Mouse (Mus musculus) lung, adult 2 months (tissue): ENCODE data around the gene Fanca. TPM values are rescaled to one million over a fixed set of nuclear protein-coding genes. Genes with fewer than 3 reads are reported as not detected.

Source experiments
- DNase-seq: peaks from one replicate; pipeline ENCODE4 v3.0.0; 2022
- H3K4me1 ChIP-seq: fragments of 200-500 bp; 2 replicates; pipeline ENCODE4 v1.6.1; 2011; ENCODE audit warnings: low read length; ENCODE audit not compliant: control insufficient read depth, insufficient read depth
- H3K4me3 ChIP-seq: fragments of 200-500 bp; replicated peaks from 2 replicates; pipeline ENCODE3; 2011; ENCODE audit warnings: low read depth, mild to moderate bottlenecking, control low read depth, low read length; ENCODE audit errors: extremely low read depth
- CTCF ChIP-seq: fragments of 200-500 bp; IDR thresholded peaks from 2 replicates; pipeline ENCODE4 v1.5.1; 2011; ENCODE audit warnings: mild to moderate bottlenecking, low read length, control low read depth; ENCODE audit not compliant: insufficient read depth
- POLR2A ChIP-seq: fragments of 200-500 bp; IDR thresholded peaks from 2 replicates; pipeline ENCODE4 v1.6.1; 2011; ENCODE audit warnings: low read depth, mild to moderate bottlenecking, control low read depth, low read length, borderline replicate concordance; ENCODE audit errors: extremely low read depth
- WGBS: fragments of 180-500 bp; shearing (Covaris S2); methylation state at CpG from one replicate; pipeline ENCODE4 v1.1.7; 2018; 5-methylcytosine and 5-hydroxymethylcytosine counted together
- polyA plus RNA-seq: library from polyadenylated mRNA; depleted of rRNA; stranded (reverse); fragments of >200 nt; gene quantifications from 2 replicates; pipeline ENCODE4 v1.2.3, GENCODE M21; 2012

The Fanca gene
- polyA plus RNA-seq, 1 experiment, result 21.8 TPM

GRCm38 (mm10) chr8:123255170-123255569, 63.2 kb downstream of the Fanca start:
- DNase-seq, result no peak
- Histone ChIP-seq H3K4me1 (peaks cover 10% of the 10 kb centered on the region), H3K4me3 (peak overlapping the region; percentile 88)
- WGBS, result 64% methylated on average over 6 of the region's 6 CpGs
- TF ChIP-seq POLR2A (no peak), CTCF (no peak)

DNA sequence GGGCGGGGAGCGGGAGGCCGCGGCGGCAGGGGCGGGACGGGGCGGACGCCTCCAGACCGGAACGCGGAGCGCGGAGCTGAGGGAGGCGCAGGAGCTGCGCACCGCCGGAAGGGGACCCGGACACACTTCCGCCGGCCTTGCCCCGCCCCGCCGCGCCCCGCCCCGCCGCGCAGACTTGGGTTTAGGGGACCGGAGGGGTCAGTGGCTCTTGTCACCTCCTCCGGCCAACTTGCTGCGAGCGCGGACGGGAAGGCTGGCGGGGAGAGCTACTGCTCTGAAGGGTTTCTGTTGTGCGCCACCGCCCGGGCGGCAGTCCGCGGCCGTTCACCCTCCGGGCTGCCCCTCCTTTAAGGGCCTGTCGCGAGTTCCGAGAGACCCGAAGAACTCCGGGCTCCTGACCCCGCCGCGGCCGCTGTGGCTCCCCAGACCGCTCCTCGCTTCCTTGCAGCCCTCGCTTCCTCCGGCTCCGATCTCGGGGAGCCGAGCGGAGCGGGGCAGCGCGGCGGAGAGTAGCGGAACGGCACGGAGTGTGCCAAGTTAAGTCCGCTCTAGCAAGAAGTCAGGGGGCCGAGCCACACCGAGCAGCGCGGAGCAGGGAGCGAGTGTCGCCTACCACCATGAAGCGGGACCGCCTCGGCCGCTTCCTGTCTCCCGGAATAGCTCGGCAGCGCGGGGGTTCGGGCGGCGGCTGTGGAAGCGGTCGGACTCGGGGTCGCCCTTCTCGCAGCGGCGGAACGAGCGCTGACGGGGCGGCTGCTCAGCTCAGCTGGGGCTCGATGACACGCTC, 64.1 kb downstream of the Fanca start, which contains the start of the genes Zfp276 and Vps9d1:
TSS of gene Zfp276 (plus strand) at position 97 of the 787 bp plus-strand sequence.
TSS of gene Vps9d1 (minus strand) at position 250 of the 787 bp plus-strand sequence.
- DNase-seq, result peak; percentile 84
- TF ChIP-seq POLR2A (peak; percentile 53; the same call in 1 of the 2 replicates), CTCF (no peak)
- Histone ChIP-seq H3K4me1 (peaks cover 10% of the 10 kb centered on the region), H3K4me3 (peak within 1 kb of the TSS; percentile 88)
- under 1% methylated on average over 98 of the region's 99 CpGs for WGBS

DNA sequence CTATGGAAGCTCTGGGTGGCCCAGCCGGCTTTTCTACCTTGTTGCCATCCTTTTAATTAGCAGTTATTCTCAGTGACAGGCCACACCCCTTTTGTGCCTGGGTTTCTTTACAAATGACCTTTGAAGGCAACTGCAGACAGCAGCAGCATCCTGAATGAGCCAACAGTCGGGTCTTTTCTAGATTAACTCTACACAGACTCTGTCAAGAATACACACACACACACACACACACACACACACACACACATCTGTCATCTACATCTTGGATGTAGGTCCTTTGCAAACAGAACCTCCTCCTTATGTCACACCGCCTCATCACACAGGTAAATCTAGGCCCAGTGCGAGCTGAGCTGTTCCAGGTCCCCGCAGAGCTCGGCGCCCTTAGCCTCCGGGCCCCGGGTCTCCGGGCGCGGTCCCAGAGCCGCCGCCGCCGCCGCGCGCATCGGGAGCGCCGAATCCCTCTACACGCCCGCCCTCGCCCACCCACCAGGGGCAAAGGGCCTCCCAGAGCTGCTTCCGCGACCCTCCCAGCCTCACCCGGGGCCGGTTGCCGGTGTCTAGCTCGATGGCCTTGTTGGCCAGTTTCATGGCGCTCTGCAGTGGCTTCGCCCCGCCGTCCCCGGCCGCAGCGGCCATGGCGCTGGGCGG, 64.8 kb downstream of the Fanca start:
- no peak for TF ChIP-seq CTCF
- TF ChIP-seq POLR2A, result no peak; the same call in 1 of the 2 replicates
- H3K4me1 ChIP-seq, result peaks cover 10% of the 10 kb centered on the region
- under 1% methylated on average over 40 of the region's 40 CpGs for WGBS
- peak overlapping the region; percentile 88 for H3K4me3 ChIP-seq
- no peak for DNase-seq

DNA sequence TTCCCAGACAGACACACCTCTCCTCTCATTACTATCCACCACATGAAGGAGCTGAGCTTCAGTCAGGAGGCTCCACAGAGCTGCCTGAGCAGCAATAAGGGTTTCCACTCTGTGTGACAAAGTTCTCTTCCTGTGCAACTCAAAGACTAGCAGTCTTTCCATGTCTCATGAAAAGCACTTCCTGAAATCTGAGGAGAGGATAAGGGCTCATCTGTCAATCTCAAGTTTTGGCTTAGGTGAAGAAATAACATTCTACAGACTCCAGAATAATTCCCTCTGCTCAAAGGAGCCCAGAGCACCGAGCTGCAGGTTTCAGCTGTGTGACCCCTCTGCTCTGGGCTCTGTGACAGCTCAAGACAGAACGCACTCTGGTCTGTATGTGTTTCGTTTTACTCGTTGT, 65.5 kb downstream of the Fanca start:
- Histone ChIP-seq H3K4me3 (no peak overlapping the region), H3K4me1 (peaks cover 10% of the 10 kb centered on the region)
- no peak for DNase-seq
- TF ChIP-seq POLR2A, result no peak
- no peak for TF ChIP-seq CTCF
- WGBS, result 38% methylated on average over 4 of the region's 4 CpGs

DNA sequence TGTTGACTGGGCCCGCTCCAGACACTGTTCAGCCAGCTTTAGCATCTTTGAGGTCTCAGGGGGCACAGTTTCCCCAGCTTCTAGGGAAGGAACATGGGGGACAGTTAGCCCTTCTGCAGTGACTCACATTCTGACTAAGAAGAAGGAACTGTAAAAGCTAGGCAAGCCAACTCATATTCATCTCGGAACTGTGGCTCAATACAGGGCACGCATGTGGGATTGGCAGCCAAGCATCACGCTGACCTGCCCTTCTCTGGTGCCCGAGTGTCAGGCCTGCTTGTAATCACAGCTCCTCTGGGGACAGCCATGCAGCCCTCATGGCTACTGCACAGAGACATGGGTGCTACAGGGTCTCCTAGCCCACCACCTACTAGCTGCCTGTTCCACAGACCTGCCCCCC, 67.4 kb downstream of the Fanca start:
- TF ChIP-seq CTCF (no peak), POLR2A (no peak)
- Histone ChIP-seq H3K4me1 (peaks cover 10% of the 10 kb centered on the region), H3K4me3 (no peak overlapping the region)
- no peak for DNase-seq
- WGBS, result 95% methylated on average over 5 of the region's 5 CpGs

DNA sequence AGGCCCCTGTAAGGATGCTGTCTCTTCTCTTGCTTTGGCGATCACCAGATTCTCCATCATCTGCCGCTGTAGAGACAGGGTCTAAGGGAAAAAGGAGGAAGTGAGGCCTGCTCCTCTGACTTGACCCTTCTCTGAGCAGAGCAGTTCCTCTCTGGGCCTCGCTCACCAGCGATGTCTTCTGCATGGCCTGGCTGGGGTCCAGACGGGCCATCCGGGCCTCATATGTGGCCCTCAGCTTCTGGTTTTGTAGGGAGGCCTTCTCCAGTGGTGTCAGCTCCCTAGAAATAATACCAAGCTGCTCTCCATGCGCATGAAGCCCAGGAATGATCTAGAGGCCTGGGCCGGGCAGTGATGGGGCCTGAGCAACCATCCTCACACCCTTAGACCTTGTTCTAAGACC, 69.8 kb downstream of the Fanca start:
- WGBS, result 83% methylated on average over 8 of the region's 8 CpGs
- no peak for DNase-seq
- no peak for TF ChIP-seq POLR2A

DNA sequence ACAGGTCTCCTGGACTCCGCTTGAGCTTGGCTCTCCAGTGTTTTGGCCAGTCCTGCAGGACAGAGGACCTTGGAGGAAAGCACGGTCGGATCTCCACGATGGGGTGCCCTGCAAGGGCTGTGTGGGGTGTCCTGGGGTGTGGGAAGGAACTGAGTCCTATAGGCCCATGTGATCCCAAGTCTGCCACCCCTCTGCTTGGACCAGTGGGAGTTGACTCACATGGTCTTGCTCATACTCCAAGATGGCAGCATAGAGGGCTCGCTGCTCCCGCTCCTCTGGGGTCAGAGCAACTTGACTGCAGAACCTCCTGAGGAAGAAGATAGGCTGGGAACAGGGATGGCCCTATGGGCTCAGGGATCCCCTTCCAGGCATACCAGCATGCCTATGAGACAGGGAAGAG, 70.6 kb downstream of the Fanca start:
- H3K4me1 ChIP-seq, result peaks cover 2% of the 10 kb centered on the region; the same call in 1 of the 2 replicates
- 94% methylated on average over 6 of the region's 6 CpGs for WGBS
- no peak for DNase-seq
- H3K4me3 ChIP-seq, result no peak overlapping the region
- TF ChIP-seq POLR2A, result no peak
- TF ChIP-seq CTCF, result no peak

More for the DNA sequence above, 69.8 kb downstream of the Fanca start:
- H3K4me1 ChIP-seq, result peaks cover 5% of the 10 kb centered on the region; the same call in 1 of the 2 replicates
- no peak overlapping the region for H3K4me3 ChIP-seq

GRCm38 (mm10) chr8:123245543-123245942, 72.8 kb downstream of the Fanca start:
- 89% methylated on average over 12 of the region's 12 CpGs for WGBS
- Histone ChIP-seq H3K4me1 (no peaks in the 10 kb centered on the region), H3K4me3 (no peak overlapping the region)
- TF ChIP-seq POLR2A (no peak), CTCF (no peak)
- DNase-seq, result no peak

DNA sequence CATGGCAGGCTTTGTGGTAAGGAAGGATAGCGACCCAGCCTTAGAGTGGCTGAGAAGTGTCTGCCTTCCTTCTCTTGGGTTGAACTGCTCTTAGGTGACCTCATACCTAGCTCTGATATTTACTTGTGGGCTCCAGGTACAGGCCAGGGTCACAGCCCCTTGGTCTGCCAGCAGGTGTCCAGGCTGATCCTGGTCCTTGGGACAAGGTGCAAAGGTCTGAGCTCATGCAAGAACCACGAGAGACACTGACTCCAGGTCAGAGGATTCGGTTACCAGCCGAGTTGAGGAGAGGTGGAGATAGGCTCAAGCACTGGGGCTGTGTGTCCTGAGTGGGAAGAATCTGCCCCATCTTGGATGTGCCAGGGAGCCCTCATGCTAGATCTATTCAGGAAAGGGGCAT, 74.0 kb downstream of the Fanca start:
- no peaks in the 10 kb centered on the region for H3K4me1 ChIP-seq
- no peak overlapping the region for H3K4me3 ChIP-seq
- no peak for TF ChIP-seq POLR2A
- no peak for TF ChIP-seq CTCF
- no peak for DNase-seq
- 83% methylated on average over 4 of the region's 4 CpGs for WGBS
